Mouse (Mus musculus) WW6 (cell line): Measurements from ENCODE around the gene Simc1.

Experiments used
- DNase-seq: peaks from one replicate; pipeline ENCODE4 v3.0.0-alpha.2; 2013; ENCODE audit warnings: low read depth, low spot score

The Simc1 gene

DNA sequence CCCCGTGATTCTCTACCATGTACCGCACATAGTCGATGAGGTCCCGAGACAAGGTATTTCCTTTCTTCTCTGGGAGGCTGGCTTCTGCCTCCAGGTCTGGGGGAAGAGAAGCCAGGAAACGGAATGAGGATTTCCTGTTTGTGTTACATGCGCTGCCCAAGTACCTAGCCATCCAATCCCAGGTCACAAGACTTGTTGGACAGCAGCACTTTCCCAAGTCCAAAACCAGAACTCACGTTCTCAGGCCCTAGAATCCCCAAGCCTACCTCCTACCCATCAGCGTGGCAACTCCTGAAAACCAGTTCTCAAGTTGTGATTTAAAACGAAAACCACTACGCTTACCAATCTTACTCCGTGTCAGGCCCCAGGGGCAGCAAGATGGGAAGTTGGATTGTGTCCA, 82.3 kb downstream of the Simc1 start:
- DNase-seq: no peak

GRCm38 (mm10) chr13:54589414-54589995, 85.9 kb downstream of the Simc1 start:
- no peak for DNase-seq

DNA sequence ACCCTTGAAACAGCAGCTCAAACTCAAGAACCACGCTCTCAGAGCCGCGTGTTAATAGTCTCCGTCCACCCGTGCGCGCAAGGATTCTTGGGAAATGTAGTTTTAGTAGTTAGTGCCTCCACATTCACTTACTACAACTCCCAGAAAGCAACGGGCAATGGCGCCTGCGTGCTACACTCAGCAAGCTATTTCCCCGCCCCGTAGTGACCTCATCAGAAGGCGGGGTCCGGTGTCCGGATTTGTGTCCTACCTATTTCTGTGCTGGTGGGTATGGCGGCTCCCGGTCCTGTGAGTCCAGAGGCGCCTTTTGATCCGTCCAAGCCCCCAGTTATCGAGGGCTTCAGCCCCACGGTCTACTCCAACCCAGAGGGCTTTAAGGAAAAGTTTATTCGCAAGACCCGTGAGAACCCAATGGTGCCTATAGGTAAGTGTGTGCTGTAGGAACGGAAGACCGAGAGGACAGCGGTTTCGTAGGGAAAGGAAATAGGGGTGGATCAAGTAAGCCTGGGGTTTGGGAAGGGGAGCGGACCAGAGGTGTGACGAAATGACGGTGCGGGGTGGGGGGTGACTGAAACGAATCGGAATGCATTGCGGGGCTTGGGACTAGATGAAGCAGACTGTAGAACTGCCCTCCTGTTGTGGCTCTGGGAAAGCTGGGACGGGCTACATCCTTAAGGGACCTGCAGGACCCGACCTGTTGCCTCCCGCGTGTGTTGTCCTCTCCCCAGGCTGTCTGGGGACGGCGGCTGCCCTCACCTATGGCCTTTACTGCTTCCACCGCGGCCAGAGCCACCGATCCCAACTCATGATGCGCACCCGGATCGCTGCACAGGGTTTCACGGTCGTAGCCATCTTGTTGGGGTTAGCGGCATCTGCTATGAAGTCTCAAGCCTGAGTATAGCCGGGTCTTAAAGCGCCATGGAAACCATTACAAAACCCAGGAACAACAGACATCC, 86.7 kb downstream of the Simc1 start, which contains the start of the genes Nop16 and Higd2a:
Nop16 (minus strand) TSS at position 95 of the 956 bp plus-strand sequence.
Higd2a (plus strand) TSS at position 212 of the 956 bp plus-strand sequence.
- peak; percentile 95 for DNase-seq

DNA sequence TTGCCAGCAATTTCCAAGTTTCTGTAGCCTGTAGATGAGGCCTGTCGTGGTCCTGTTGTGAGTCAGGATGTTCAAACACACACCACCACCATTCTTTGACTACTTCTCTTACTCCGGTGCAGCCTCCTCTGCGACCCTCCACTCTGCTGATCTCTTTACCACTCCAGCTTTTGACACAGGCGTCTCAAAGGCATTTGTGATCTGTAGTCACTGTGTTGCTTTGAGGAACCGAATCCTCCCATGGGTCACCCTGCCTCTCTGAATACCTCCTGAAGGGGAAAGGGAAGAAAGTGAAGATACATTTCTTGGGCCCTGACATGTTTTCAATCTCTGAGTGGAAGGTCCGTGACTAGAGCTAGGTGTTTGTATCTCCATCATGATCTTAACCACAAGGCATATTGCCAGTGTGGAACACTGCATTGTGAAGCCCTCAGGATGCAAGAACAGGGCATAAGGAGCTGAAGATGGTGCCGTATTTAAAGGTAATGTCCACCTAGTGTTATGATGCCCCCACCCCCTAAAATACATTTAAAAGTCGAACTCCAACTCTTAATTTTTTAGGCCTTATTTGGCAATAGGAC, 88.3 kb downstream of the Simc1 start:
- DNase-seq: no peak

DNA sequence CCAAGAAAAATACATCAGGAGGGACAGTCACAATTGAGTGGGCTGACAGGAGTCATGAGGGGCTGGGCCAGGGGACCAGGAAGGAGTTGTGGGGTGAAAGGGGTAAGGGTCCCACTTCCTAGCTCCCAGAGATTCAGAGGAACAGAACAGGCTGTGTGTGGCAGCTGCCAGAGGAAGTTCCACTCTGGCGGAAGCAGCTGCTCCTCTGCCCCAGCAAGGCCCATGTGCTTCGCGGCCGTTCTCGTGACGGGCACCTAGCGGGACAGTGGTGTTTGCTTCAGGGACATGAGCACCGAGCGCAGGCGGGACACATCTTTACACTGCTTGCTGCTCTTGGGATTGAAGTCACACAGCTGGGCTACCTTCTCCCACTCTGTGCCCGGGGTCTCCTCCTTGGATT, 90.0 kb downstream of the Simc1 start:
- no peak for DNase-seq

DNA sequence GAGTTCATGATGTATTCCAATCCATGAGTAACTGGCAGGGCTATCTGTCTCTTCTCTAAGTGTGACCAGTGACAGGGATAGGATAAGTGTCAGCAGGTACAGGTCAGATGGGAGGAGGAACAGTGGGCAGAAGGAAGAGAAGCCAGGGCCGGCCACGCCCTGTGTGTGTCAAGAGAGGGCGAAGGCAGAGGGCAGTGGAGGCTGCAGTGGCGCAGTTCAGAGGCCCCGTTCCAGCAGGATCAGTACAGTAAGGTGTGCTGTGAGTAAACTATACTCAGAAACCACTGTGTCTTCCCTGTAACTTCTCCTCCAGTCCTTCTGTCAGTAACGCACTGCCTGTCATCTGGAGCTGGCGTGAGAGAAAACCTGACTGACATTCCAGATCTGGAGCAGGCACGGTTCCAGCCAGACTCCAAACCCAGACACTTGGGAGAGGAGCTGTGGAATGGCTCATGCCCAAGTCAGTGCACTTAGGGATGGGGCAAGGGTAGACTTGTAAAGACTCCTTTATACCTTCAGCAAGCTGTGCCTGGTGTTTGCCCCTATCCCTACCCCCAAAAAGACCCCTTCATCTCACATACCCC, 92.6 kb downstream of the Simc1 start:
- DNase-seq: no peak

DNA sequence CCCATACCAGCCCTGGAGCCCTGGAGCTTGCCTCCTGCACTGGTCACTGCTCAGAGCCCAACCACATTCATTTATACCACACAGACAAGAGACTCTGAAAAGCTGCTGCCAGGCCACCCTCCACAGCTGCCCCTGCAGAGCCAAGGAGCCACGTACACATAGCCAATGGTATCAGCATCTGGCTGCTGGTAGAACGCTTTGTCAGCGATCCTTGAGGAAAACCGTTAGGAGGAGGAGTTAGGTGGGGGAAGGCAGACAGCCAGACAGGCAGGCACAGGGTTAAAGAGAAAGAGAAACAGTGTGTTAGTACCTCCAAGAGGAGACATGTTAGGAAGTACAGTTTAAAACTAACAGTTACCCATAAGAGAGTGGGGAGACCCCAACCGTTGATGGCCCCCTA, 93.3 kb downstream of the Simc1 start:
- no peak for DNase-seq

- no peak for DNase-seq
These were observed 95.1 kb downstream of the Simc1 start for GRCm38 (mm10) chr13:54598622-54599143.
